Mouse (Mus musculus) lung, postnatal 4 days (tissue): ENCODE measurements around the gene BC030870.

Source experiments
- DNase-seq, 2 experiments: peaks; one replicate each; pipeline ENCODE4 v3.0.0; 2021

The BC030870 gene

DNA sequence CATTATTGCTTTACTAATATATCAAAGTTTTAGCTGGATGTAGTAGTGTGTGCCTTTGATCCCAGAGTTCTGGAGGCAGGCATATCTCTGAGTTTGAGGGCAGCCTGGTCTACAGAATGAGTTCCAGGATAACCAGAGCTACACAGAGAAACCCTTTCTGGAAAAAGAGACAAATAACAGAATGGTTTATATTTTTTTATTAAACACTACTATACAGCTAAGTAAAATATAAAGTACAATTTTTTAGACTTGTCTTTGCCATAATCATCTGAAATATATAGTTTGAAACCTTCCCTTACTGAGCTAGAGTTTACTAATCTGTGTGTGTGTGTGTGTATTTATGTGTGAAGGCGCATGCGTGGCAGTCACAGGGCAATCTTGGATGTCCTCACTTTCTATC lies 54.6 kb downstream of the BC030870 start, which contains the start of gene Gm10663:
TSS of gene Gm10663 (plus strand) at position 301 of the 400 bp plus-strand sequence.
- no peak for DNase-seq

DNA sequence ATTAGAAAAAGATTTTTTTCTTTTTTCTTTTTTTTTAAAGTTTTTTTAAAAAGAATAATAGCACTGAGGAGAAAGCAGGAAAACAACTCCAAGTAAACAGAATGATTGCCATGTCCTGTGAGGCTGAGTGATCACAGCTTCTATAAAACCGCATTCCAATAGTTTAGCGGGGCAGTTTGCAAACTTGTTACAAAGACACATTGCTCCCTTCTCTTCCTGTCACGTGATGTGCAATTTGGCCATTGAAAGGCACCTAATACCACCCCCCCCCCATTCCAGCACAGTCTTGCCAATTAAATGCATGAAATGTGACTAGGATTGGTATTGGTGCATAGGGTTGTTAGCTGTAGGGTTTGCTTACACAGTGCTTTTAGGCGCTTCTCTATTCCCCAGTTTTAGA lies 58.4 kb downstream of the BC030870 start:
- DNase-seq = no peak

DNA sequence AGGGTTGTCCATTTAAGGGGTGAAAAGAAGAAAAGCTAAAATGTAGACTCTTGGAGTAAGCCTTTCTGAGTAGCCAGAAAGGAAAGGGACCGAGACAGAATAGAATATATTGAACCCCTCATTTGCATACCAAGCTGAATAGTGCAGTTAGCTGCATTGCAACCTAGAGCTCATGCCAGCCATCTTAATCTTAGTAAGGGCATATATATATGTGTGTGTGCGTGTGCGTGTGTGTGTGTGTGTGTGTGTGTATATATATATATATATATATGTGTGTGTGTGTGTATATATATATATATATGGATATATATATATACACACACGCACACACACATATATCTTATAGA lies 60.9 kb downstream of the BC030870 start:
- no peak for DNase-seq

DNA sequence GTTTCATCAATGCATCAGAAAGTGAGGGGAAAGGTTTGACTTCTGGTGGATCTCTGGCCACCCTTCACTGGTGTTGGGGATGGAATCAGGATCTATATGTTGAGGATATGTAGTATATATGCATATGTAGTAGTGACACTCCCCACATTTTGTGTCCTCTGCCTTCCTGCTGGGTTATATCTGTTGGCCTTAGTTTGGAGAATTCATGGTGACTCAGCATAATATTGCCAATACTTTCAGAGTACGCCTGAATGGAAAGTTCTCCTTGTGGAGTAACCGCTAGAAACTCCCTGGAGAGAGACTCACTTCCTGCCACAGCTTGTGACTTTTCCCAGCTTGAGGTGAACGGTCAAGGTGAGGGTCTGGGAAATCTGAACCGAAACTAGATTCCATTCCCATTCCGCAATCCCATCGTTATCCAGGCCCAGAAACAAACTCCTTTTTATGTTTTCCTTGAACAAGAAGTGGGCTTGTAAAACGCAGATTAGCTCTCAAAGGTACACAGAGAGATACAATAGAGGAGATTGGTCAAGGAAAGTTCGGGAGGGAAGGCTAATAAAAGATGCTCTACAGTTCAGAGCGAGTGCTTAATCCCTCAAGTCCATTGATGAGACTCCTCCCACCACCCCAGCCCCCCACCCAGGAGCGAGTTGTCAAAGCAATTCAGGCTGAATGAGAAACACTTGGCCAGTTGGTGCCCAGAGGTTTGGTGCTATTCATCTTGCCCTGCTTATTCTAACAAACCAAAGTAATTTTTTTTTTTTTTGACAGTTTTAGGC lies 61.5 kb downstream of the BC030870 start:
- DNase-seq = no peak

DNA sequence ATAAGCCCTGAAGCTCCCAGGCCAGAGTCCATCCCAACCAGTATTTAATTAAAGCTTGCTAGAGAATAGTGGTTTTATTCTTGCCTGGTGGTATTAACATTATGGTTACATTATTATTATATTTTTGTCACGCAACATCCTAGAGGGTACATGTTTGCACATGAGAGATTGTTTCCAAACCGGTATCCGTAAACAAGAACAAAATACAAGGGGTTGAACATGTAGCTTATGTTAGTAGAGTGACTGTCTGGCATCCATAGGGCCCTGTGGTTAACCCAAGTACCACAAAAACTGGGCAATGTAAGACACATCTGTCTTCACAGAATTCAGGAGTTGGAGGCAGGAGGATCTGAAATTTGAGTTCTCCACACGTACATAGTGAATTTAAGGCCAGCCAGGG lies 62.3 kb downstream of the BC030870 start:
- no peak for DNase-seq

DNA sequence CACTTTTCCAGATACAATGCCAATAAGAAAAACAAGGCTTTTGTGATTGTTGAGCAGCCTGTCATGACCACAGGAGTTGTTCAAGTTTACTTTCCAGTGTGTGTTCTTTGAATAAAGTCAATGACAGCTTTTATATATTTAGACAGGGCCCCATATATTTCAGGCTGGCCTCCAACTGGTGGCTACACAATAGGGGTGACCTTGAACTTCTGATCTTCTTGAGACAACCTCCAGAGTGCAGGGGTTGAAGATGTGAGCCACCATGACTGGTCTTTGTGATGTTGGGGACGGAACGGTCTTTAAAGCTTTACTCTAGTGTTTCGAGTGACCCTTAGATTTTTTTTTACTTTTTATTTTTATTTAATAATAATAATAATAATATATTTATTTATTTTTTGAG lies 63.7 kb downstream of the BC030870 start:
- DNase-seq = no peak

DNA sequence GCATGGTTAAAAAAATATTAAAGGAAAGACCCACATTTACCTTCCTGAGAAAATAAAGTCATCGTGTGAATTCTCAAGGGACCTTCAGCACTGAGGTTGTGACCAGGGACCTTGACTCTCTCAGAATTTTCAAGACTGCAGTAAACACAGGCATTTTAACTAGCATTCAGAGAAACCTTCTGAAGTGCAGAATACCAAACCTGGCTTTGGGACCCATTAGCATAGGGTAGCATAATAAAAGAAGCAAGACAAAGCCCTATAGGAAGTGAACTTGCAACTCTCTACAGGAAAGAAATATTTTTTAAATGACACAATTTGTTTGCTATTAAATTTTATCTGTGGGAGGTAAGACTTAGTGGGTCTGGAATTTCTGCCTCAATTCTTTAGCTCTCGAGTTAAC lies 65.3 kb downstream of the BC030870 start:
- DNase-seq = no peak

DNA sequence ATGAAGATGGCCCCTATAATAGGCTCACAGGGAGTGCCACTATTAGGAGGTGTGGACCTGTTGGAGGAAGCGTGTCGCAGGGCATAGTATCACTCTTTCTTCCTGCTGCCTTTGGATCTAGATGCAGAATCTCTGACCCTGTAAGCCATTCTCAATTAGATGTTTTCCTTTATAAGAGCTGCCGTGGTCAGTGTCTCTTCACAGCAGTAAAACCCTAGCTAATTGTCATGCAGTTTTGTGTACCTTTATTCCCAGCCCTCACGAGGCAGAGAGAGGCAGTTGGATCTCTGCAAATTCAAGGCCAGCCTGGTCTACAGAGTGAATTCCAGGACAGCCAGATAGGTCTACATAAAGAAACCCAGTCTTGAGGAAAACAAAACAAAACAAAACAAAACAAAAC lies 67.2 kb downstream of the BC030870 start:
- DNase-seq = no peak

DNA sequence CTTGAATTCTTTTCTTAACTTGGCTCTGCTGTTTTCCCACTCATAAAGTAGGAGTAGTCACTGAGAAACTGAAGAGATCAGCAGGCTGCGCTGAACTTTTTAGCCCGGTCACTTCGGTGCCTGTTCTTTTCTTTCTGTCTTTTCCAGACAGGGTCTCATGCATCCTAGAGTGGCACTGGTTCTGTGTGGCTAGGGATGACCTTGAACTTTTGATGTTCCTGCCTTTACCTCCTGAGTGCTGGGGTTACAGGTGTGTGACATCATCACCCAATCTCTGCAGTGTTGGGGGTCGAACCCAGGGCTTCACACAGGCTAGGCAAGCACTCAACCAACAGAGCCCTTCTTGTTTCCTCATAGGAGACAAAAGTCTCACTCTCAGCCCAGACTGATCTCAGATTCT lies 72.6 kb downstream of the BC030870 start:
- no peak for DNase-seq

DNA sequence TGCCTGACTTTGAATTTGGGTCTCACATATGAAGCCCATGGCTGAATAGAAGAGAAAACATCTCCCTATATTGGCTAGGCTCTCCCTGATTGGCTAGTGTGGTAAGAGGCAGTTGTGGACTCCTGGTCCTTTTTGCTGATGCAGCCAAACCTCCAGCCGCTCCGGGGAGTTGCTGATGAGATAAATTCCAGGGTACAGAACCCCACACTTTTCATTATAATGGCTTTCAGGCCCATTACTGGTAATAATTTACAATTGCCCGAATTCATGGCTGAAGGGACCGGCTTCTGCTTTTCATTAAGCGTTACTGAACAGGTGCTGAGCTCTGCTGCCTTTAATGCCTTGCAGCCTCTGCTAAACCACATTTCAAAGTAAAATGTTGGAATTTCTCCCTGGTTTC lies 75.4 kb downstream of the BC030870 start:
- no peak for DNase-seq

DNA sequence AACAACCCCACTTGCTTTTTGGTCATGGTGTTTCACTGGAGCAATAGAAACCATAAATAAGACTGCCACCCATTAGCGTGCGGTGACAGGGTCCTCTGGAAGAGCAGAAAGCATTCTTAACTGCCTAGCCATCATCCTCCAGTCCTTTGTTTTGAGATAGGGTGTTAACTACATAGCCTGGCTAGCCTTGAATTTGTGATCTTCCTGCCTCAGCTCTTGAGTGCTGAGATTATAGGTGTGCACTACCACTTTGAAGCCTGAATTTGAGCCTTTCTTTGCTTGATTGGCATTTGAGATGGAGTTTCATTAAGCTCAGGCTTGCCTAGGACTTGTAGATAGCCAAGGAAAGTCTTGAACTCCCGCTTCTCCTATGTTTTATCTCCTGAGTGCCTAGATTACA lies 75.8 kb downstream of the BC030870 start:
- no peak for DNase-seq

DNA sequence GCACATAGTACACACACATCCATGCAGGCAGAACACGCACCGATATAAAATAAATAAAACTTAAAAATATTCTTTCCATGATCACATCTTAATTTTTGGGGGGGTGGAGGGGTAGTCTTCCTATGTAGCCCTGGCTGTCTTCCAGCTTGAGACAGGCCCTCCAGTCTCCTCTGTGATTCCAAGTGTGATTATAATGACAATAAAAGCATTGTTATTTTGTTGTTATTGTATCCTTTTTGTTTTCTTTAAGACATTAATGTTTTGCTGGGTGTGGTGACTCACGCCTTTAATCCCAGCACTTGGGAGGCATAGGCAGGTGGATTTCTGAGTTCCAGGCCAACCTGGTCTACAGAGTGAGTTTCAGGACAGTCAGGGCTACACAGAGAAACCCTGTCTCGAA lies 81.6 kb downstream of the BC030870 start:
- no peak for DNase-seq

DNA sequence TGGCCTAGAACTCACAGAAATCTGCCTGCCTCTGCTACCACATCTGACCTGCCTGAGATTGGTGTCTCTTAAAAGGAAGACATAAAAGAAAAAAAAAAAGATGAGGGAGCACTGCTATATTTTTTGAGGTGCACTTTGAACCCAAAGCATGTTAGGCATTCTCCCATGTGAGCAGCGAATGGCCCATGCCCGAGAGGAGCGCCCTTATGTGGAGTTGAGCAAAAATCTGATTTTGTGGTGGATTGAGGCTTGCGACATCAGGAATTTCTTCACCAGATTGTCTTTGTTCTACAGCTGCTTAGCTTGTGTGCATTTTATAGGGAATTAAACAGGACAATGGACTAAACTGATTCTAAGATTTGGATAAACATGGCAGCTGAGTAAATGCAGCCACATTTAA lies 82.2 kb downstream of the BC030870 start:
- DNase-seq = no peak

DNA sequence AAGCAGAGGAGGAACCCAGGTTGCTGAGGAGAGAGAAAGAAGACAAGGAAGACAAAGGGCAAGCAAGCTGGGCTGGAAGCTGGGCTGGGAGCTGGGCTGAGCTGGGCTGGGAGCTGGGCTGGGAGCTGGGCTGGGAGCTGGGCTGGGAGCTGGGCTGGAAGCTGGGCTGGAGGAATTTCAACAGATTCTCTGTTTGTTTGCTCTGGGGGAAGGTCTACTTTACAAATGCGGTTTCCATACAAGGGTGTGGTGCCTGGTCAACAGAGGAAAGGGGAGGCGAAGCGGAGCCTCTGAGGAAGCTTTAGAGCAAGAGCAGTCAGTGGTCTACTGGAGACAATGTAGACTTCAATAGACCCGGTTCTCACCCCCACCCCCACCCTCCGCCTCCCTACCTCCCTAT lies 82.8 kb downstream of the BC030870 start:
- DNase-seq = peak; percentile 14 to 25

DNA sequence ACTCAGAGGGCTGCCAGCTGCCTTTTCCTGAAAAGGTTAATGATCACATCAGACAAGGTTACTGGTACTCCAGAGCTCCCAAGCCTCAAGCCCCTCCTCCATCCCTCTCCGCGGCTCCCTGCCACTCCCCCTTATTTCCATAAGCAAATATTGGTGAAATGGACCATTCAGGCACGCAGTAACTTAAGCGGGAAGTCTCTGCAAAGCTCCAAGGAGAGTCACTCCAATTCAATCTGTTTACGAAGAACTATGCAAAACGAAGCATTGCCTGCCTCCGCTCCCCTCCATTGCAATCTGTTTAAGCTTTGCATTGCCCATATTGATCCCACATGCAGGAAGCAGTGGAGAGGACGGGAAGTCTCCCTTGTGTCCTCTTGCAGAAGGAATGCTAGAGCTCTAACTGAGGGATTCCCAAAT lies 92.2 kb downstream of the BC030870 start, which contains the start of gene Apela:
TSS of gene Apela (minus strand) at position 220 of the 417 bp plus-strand sequence.
- peak; percentile 21 to 42 for DNase-seq
